Mouse (Mus musculus) heart, embryonic 16.5 days (tissue): ENCODE measurements around the gene Dnm2. TPM values are rescaled to one million over a fixed set of nuclear protein-coding genes. Genes with fewer than 3 reads are reported as not detected.

Experiments
- ATAC-seq: fragments of 200-750 bp; cut with Nextera tagmentation; replicated peaks from 2 replicates; pipeline ENCODE4 v1.8.0; 2017; ENCODE audit warnings: moderate number of reproducible peaks; ENCODE audit not compliant: insufficient read depth, low FRiP score; ENCODE audit errors: extremely low read depth
- H3K27ac ChIP-seq: fragments of 300-500 bp; sonication (generic); 2 replicates; pipeline ENCODE4 v1.5.1; 2014; ENCODE audit warnings: mild to moderate bottlenecking, low read length, control low read depth, moderate library complexity
- H3K27me3 ChIP-seq: fragments of 300-500 bp; sonication (generic); 2 replicates; pipeline ENCODE4 v1.6.1; 2014; ENCODE audit warnings: low read length, mixed read lengths; ENCODE audit not compliant: control insufficient read depth, insufficient read depth
- H3K36me3 ChIP-seq: fragments of 300-500 bp; sonication (generic); 2 replicates; pipeline ENCODE4 v1.6.1; 2014; ENCODE audit not compliant: control insufficient read depth, insufficient read depth
- H3K4me1 ChIP-seq: fragments of 300-500 bp; sonication (generic); 2 replicates; pipeline ENCODE4 v1.6.1; 2014; ENCODE audit warnings: low read length, mixed read lengths; ENCODE audit not compliant: control insufficient read depth, insufficient read depth
- H3K4me2 ChIP-seq: fragments of 300-500 bp; sonication (generic); 2 replicates; pipeline ENCODE4 v1.6.1; 2014; ENCODE audit warnings: low read depth, mild to moderate bottlenecking, control low read depth, low read length
- H3K4me3 ChIP-seq: fragments of 300-500 bp; sonication (generic); 2 replicates; pipeline ENCODE4 v1.5.1; 2014; ENCODE audit warnings: mild to moderate bottlenecking, control low read depth, low read length
- H3K9ac ChIP-seq: fragments of 300-500 bp; sonication (generic); 2 replicates; pipeline ENCODE4 v1.6.1; 2014; ENCODE audit warnings: low read length, control low read depth
- H3K9me3 ChIP-seq: fragments of 300-500 bp; sonication (generic); replicated peaks from 2 replicates; pipeline ENCODE4 v1.6.1; 2016; ENCODE audit warnings: low read length; ENCODE audit not compliant: control insufficient read depth
- WGBS: fragments of 180-500 bp; shearing (Covaris S2); extraction: QIAGEN DNeasy Blood & Tissue Kit; methylation state at CpG from one replicate; pipeline ENCODE4 v1.1.7; 2014; 5-methylcytosine and 5-hydroxymethylcytosine counted together
- polyA plus RNA-seq: library from polyadenylated mRNA; unstranded; fragments of >200 nt; fragmentation: Nextera tagmentation; extraction: Ambion mirVana; gene quantifications from 2 replicates; pipeline ENCODE4 v1.2.1, GENCODE M21; 2015

Dnm2 gene
- polyA plus RNA-seq, 1 experiment from 2014 or later = 75.0 TPM

DNA sequence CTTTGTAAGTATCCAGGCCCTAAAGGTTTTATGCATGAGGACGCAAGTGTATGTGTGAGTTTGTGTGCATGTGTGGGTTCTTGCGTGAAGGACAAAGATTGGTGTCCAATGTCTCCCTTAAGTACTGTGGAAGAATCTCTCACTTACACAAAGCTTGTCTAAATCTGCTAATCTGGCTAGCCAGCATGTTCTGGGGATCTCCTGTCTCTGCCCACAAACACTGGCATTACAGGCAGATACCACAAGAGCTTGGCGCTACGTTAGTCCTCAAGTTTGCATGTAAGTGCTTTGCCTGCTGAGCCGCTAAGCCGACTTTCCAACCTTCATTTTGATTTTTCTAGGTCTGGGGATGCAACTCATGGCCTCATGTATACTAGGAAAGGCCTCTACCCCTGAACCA lies 12.9 kb downstream of the Dnm2 start:
- Histone ChIP-seq H3K27ac (no peak overlapping the region), H3K4me2 (no peak overlapping the region), H3K27me3 (no peaks in the 10 kb centered on the region), H3K9me3 (no peaks in the 10 kb centered on the region), H3K36me3 (no peaks in the 10 kb centered on the region), H3K4me1 (peaks cover 49% of the 10 kb centered on the region), H3K9ac (no peak overlapping the region), H3K4me3 (no peak overlapping the region)
- 84% methylated on average over 6 of the region's 6 CpGs for WGBS
- ATAC-seq = no peak

GRCm38 (mm10) chr9:21438219-21438618 lies 13.5 kb downstream of the Dnm2 start:
- no peaks in the 10 kb centered on the region for H3K36me3 ChIP-seq
- no peaks in the 10 kb centered on the region for H3K9me3 ChIP-seq
- 60% methylated on average over 3 of the region's 3 CpGs for WGBS
- H3K4me3 ChIP-seq = no peak overlapping the region
- no peaks in the 10 kb centered on the region for H3K27me3 ChIP-seq
- ATAC-seq = no peak
- H3K4me1 ChIP-seq = peaks cover 49% of the 10 kb centered on the region
- no peak overlapping the region for H3K4me2 ChIP-seq
- no peak overlapping the region for H3K27ac ChIP-seq
- H3K9ac ChIP-seq = no peak overlapping the region

DNA sequence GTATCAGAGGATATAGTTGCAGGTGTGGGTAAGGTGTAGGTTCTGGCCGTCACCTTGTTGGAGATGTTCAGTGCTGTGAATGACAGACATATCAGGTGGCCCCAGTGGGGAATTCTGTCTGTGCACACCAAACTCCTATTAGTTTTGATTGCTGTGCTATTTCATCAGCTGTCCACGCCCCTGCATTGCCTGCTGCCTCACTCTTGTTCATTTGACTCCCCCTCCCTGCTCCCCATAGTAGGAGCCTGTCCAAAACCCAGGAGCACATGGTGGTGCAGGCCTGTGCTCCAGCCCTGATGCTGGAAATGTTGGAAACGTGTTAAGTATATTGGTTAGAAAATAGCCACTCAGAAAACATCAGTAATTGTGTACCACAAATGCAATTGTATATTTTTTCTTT lies 14.7 kb downstream of the Dnm2 start:
- whole genome bisulfite sequencing = 55% methylated on average over 3 of the region's 3 CpGs
- no peak overlapping the region for H3K27ac ChIP-seq
- no peaks in the 10 kb centered on the region for H3K9me3 ChIP-seq

DNA sequence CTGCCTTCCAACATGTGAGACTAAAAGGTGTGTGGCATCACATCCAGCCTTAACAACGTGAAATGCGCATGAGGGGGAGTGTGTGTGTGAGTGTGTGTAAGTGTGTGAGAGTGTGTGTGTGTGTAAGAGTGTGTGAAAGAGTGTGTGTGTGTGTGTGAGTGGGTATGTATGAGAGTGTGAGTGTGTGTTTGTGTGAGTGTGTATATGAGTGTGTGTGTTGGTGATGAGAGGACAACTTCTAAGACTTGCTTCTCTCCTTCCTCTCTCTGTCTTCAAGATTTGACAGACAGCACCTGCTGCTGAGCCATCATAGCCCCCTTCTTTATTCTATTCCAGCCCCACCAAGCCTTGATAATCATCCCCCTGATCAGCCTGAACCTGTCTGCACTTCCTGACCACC lies 15.2 kb downstream of the Dnm2 start:
- Histone ChIP-seq H3K9me3 (no peaks in the 10 kb centered on the region), H3K4me2 (no peak overlapping the region), H3K4me1 (peaks cover 39% of the 10 kb centered on the region), H3K27ac (no peak overlapping the region), H3K9ac (no peak overlapping the region), H3K27me3 (no peaks in the 10 kb centered on the region), H3K4me3 (no peak overlapping the region), H3K36me3 (peaks cover 3% of the 10 kb centered on the region)
- no peak for ATAC-seq
- 93% methylated on average over 2 of the region's 2 CpGs for whole genome bisulfite sequencing

More for the DNA sequence above, 14.7 kb downstream of the Dnm2 start:
- H3K4me1 ChIP-seq = peaks cover 39% of the 10 kb centered on the region
- no peak for ATAC-seq
- no peaks in the 10 kb centered on the region for H3K36me3 ChIP-seq
- H3K4me3 ChIP-seq = no peak overlapping the region
- no peaks in the 10 kb centered on the region for H3K27me3 ChIP-seq
- no peak overlapping the region for H3K4me2 ChIP-seq
- no peak overlapping the region for H3K9ac ChIP-seq

GRCm38 (mm10) chr9:21440387-21440786 lies 15.7 kb downstream of the Dnm2 start:
- Histone ChIP-seq H3K36me3 (peaks cover 7% of the 10 kb centered on the region), H3K4me2 (no peak overlapping the region), H3K9ac (no peak overlapping the region), H3K4me3 (no peak overlapping the region), H3K4me1 (peaks cover 38% of the 10 kb centered on the region), H3K27me3 (no peaks in the 10 kb centered on the region), H3K9me3 (no peaks in the 10 kb centered on the region), H3K27ac (no peak overlapping the region)
- ATAC-seq = no peak

DNA sequence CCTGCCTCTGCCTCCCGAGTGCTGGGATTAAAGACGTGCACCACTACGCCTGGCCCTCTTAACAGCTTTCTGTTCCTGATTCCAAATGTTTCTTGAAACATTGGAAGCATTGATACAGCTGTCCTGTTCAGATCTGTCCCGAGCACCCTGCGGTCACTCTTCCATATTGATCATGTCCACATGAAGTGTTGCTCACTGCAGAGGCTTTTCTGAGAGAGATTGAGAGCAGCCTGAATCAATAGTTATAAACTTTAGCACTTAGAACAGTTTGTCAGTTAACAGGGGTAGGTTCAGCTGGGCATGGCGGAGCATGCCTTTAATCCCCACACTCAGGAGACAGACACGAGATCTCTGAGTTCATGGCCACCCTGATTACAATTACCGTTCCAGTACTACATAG lies 19.1 kb downstream of the Dnm2 start:
- ATAC-seq = no peak
- Histone ChIP-seq H3K9ac (no peak overlapping the region), H3K4me2 (no peak overlapping the region), H3K4me3 (no peak overlapping the region), H3K4me1 (peaks cover 11% of the 10 kb centered on the region), H3K9me3 (no peaks in the 10 kb centered on the region), H3K36me3 (peaks cover 9% of the 10 kb centered on the region), H3K27me3 (no peaks in the 10 kb centered on the region), H3K27ac (no peak overlapping the region)
- WGBS = 89% methylated on average over 8 of the region's 8 CpGs

DNA sequence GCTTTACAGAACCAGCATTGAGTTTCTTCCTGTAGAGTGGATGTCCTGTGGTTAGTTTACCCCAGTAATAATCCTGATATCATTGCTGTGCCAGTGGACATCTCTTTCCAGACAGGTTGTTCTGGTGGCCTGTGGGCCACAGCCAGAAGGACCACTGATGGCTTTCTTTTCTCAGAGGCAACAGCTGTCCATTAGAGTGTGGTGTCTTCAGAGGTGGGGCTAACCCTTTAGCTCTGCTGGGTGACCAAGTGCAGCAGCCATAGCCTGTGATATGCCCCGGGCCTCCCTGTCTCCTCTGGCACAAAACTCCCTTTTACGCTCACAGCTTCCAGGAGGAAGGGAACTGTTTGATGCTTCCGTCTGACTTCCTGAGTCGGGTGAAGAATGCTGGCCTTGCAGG lies 19.9 kb downstream of the Dnm2 start:
- no peak overlapping the region for H3K4me3 ChIP-seq
- ATAC-seq = no peak
- H3K9ac ChIP-seq = no peak overlapping the region
- WGBS = 68% methylated on average over 4 of the region's 4 CpGs
- no peak overlapping the region for H3K4me2 ChIP-seq
- H3K36me3 ChIP-seq = peaks cover 9% of the 10 kb centered on the region
- no peaks in the 10 kb centered on the region for H3K9me3 ChIP-seq
- peaks cover 4% of the 10 kb centered on the region for H3K4me1 ChIP-seq
- H3K27ac ChIP-seq = no peak overlapping the region
- no peaks in the 10 kb centered on the region for H3K27me3 ChIP-seq

GRCm38 (mm10) chr9:21445081-21445744 lies 20.5 kb downstream of the Dnm2 start:
- peaks cover 9% of the 10 kb centered on the region for H3K36me3 ChIP-seq
- H3K27ac ChIP-seq = no peak overlapping the region
- H3K4me1 ChIP-seq = peaks cover 4% of the 10 kb centered on the region; the same call in 1 of the 2 replicates
- H3K27me3 ChIP-seq = no peaks in the 10 kb centered on the region
- no peak overlapping the region for H3K9ac ChIP-seq
- no peak for ATAC-seq
- H3K4me2 ChIP-seq = no peak overlapping the region
- H3K4me3 ChIP-seq = no peak overlapping the region
- H3K9me3 ChIP-seq = no peaks in the 10 kb centered on the region
- WGBS = 94% methylated on average over 6 of the region's 6 CpGs

DNA sequence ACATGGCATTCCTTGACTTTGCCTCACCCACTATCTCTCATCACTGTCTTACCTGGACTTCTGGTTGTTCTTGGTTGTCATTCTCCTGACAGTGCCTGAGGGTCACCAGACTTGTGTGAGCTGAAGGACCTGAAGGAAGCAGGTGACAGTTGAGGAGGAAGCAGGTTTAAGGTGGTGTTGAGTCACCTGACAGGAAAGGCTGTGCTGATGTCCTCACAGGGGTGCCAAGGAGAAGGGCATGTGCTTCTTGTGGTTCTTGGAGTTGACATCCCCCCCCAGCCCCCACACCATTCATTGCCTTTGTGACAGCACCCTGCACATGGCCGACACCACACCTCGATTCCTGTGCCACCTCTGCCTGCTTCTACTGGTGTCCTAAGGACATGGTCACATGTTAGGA lies 23.1 kb downstream of the Dnm2 start:
- no peak overlapping the region for H3K4me2 ChIP-seq
- no peak overlapping the region for H3K4me3 ChIP-seq
- H3K9me3 ChIP-seq = no peaks in the 10 kb centered on the region
- ATAC-seq = no peak
- no peak overlapping the region for H3K27ac ChIP-seq
- 92% methylated on average over 2 of the region's 2 CpGs for WGBS
- no peak overlapping the region for H3K9ac ChIP-seq
- H3K36me3 ChIP-seq = peaks cover 9% of the 10 kb centered on the region
- H3K27me3 ChIP-seq = no peaks in the 10 kb centered on the region
- peaks cover 17% of the 10 kb centered on the region for H3K4me1 ChIP-seq
